Mouse (Mus musculus) induced T-regulatory cell, adult 2 months (primary cell): ENCODE measurements at regions not wholly inside any gene's neighbourhood (a gene's known extent, or its start where the extent isn't known, plus 50 kb on each side); places are given as distances from the start of the nearest gene placed in this dataset.

Experiments used
- DNase-seq: peaks from one replicate; pipeline ENCODE4 v3.0.0-alpha.2; 2012; ENCODE audit warnings: low read depth

DNA sequence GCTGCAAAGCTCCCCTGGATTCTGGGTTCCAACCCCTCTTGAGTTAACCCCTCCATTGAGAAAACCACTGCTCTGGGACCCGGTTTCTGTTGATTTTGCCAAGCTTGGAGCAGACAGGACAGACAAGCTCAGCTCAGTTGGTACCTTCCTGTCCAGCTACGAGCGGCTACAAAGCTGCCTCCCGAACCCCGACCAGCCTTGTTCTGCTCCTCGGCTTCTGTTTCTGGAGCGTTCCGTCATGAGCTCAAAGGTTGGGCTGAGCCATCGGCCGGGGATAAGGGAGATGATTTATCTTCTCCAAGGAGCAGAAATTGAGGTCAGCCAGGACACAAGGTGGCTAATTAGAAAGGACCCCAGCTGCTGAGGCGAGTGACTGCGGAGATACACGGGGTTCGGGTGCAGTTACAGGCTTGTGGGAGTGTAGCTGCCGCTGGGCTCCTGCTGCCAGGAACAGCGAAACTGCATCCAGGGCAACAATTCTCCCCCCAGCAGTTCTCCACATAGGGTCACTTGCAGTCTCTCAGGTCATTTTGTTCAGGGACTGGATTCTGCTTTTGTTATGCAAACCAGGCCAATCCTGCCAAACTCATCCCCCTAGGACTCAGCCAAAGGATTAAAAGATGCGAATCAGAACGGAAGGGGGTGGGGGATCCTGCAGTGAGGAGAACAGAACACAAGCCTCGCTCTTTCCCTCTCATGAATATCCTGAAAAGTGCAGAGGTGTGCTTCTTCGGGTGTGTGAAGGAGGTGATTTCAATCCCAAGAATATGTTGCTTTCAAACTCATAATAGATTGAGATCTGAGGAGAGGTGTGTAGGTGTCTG is 50.0 kb upstream of the Tmem132d start:
- DNase-seq = no peak
